Mouse (Mus musculus) E14TG2a.4 (cell line): ENCODE data around the gene Bcap29.

Experiments used
- CTCF ChIP-seq: conservative IDR thresholded peaks from 2 replicates; pipeline ENCODE4 v1.5.1; 2014; ENCODE audit warnings: low read length
- POU5F1 ChIP-seq: IDR thresholded peaks from 2 replicates; pipeline ENCODE4 v1.6.1; 2014; ENCODE audit warnings: low read length, borderline replicate concordance

DNA sequence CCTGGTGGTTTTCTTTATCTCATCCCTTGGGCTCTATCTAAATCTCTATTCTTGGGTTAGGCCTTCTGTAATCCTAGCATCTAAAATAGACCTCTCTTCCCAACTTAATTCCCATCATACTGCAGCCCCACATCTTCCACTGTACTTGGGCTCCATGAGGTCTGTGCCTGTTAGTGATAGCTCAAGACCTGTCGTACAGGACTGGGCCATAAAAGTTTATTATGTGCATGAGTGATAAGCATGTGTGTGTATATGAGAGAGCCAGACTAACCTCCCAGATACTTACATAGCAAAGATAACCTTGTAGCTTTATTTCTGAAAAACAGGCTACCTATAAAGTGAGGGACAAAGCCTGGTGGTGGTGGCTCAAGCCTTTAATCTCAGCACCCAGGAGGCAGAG is 80.1 kb downstream of the Bcap29 start:
- no peak for TF ChIP-seq CTCF
- TF ChIP-seq POU5F1: no peak
